13 mouse cellular contexts compared by ENCODE assay signal in the genomic region with DNA sequence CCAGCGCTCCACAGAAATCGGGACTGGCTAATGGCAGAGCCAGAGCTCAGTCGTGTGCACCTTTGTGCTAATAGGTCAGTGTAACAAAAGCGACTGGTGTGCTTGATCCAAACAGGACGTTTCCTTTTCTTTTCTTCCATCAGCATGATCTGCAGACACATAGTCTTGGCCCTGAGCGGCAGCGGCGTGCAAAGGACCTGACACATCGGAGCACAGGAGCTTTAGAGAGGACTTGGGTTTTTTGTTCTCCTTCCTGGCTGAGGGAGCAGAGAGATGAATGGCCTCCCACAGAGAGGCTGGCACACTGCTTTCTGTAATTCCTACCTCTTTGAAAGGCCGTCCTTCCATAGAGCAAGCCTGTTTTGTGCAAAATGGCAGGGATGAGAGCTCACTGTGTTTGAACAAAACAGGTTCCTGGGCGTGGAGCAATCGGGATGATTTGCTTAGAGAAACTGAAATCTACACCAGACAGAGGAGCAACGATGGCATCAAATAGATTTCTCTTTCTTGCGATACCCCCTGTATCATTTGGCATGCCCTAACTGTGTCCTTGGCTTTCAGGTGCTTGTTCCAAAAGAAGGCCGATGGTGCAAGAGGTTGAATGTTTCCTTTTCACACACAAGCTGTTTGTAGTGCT.
A peak's percentile ranks its signal among the peaks of the same experiment; 100 is the strongest.
DNase-seq lines count a peak whose midpoint lies in the region; ATAC-seq lines count a peak whose summit lies in the region.
"Had no signal": no experiment of that assay in that cellular context is flagged by ENCODE, and none has a peak within 500 bp of the region (broad histone marks: within the 10 kb centered on the region; RNA-seq: fewer than 3 reads in every experiment).

No protein-coding gene starts in this region.

- peak overlapping the region; percentile 79 for H3K27ac ChIP-seq in forebrain, embryonic 16.5 days (ENCODE audit: low read length)
- H3K27ac ChIP-seq in midbrain, embryonic 15.5 days = peak overlapping the region; percentile 81
- H3K27ac ChIP-seq: embryonic facial prominence, embryonic 12.5 days; kidney, embryonic 15.5 days; limb, embryonic 13.5 days had no signal

- no peaks in the 10 kb centered on the region for H3K27me3 ChIP-seq in forebrain, embryonic 16.5 days (replicated peaks; ENCODE audit: control insufficient read depth, insufficient read depth, low read length)
- no peaks in the 10 kb centered on the region for H3K27me3 ChIP-seq in midbrain, embryonic 15.5 days (replicated peaks)
- H3K27me3 ChIP-seq: embryonic facial prominence, embryonic 12.5 days; kidney, embryonic 15.5 days; limb, embryonic 13.5 days had no signal

- no peak overlapping the region for H3K4me3 ChIP-seq in forebrain, embryonic 16.5 days (replicated peaks; ENCODE audit: low read length)
- no peak overlapping the region for H3K4me3 ChIP-seq in midbrain, embryonic 15.5 days
- H3K4me3 ChIP-seq: embryonic facial prominence, embryonic 12.5 days; kidney, embryonic 15.5 days; limb, embryonic 13.5 days had no signal

- H3K36me3 ChIP-seq in forebrain, embryonic 16.5 days (ENCODE audit: control insufficient read depth, insufficient read depth) = 0 out of 2 replicates have a peak, but pooled peaks cover 3% of the 10 kb centered on the region
- H3K36me3 ChIP-seq in midbrain, embryonic 15.5 days (replicated peaks) = no peaks in the 10 kb centered on the region
- H3K36me3 ChIP-seq: G1E had no signal

- H3K4me2 ChIP-seq in forebrain, embryonic 16.5 days (ENCODE audit: low read length) = peak overlapping the region; percentile 9; the same call in 1 of the 2 replicates
- peak overlapping the region; percentile 2; the same call in 1 of the 2 replicates for H3K4me2 ChIP-seq in midbrain, embryonic 15.5 days
- H3K4me2 ChIP-seq: embryonic facial prominence, embryonic 12.5 days; kidney, embryonic 15.5 days; limb, embryonic 13.5 days had no signal

- peak; percentile 49 for DNase-seq in brain, embryonic 18.5 days (ENCODE audit: low read depth, low spot score)
- peak; percentile 82 to 87 for DNase-seq in cerebellum, postnatal 10 days
- no peak for DNase-seq in gastrocnemius, adult 18-20 months (ENCODE audit: low spot score)
- DNase-seq in spleen, adult 18-20 months = no peak
- no peak for DNase-seq in left cerebral cortex, postnatal 25 days (ENCODE audit: low spot score in 2 of 2)
- DNase-seq: adrenal gland, adult 8-10 months; gastrocnemius, postnatal 25 days had no signal

- intact Hi-C loops in left cerebral cortex, postnatal 25 days (cut with DNase I) = no loop called here

- peak overlapping the region; percentile 20; the same call in 1 of the 2 replicates for H3K9ac ChIP-seq in forebrain, embryonic 16.5 days (replicated peaks; ENCODE audit: low read depth, low read length)
- 0 out of 2 replicates have a peak overlapping the region, but pooled peaks have one; percentile 18 for H3K9ac ChIP-seq in midbrain, embryonic 15.5 days
- H3K9ac ChIP-seq: embryonic facial prominence, embryonic 12.5 days; kidney, embryonic 15.5 days; limb, embryonic 13.5 days had no signal

- no peaks in the 10 kb centered on the region for H3K9me3 ChIP-seq in forebrain, embryonic 16.5 days (ENCODE audit: control insufficient read depth, low read length)
- H3K9me3 ChIP-seq in midbrain, embryonic 15.5 days = no peaks in the 10 kb centered on the region
- H3K9me3 ChIP-seq: embryonic facial prominence, embryonic 12.5 days; G1E; kidney, embryonic 15.5 days; limb, embryonic 13.5 days had no signal

- H3K4me1 ChIP-seq in forebrain, embryonic 16.5 days (replicated peaks; ENCODE audit: control insufficient read depth, insufficient read depth, low read length) = peaks cover 44% of the 10 kb centered on the region
- peaks cover 46% of the 10 kb centered on the region for H3K4me1 ChIP-seq in midbrain, embryonic 15.5 days
- H3K4me1 ChIP-seq: embryonic facial prominence, embryonic 12.5 days had no signal

- 5% methylated on average over 15 of the region's 15 CpGs for WGBS in forebrain, embryonic 16.5 days
- WGBS in midbrain, embryonic 15.5 days = 13% methylated on average over 15 of the region's 15 CpGs

- peak; percentile 27 for ATAC-seq in forebrain, embryonic 16.5 days
- ATAC-seq in midbrain, embryonic 15.5 days (replicated peaks) = peak; percentile 38

Comparison
In these comparisons a context has a peak if more than half of its experiments do, and no peak if none do; other contexts are left out.
1. DNase-seq: peak in brain, embryonic 18.5 days (single experiment) and cerebellum, postnatal 10 days (2 of 2); none in gastrocnemius, adult 18-20 months (single experiment), spleen, adult 18-20 months (0 of 2) and left cerebral cortex, postnatal 25 days (0 of 2).